Comparison of ENCODE assay signal across 24 mouse cellular contexts in the genomic region with DNA sequence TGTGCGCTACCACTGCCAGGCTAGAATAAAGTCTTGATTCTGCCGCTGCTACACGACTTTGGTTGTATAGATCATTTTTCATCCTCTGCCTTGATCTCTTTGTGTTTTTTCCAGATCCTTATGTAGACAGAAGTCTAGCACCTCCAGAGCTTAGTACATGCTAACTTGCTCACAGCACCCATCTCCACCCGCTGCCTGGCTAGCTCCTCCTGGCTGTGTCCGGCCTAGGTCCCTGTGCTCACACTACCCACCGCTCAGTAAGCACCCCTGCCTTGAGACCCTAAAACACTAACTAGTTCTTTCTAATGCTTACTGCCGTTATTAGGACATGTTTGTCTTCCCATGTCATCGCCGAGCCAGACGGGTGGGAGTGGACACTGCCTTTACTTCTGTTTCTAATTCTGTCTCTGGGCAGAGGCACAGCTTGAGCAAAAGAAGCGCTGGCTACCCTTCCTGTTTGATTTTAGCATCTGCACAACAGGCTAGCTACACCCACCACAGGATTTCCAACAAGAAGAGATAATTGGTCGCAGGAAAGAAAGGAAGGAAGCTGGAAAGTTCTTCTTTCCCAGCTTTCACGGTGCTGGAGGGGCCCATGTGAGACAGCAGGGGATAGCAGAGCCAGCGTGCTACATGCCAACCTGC. TPM values are rescaled to one million over a fixed set of nuclear protein-coding genes. Genes with fewer than 3 reads are reported as not detected.
DNase-seq lines count a peak whose midpoint lies in the region; ATAC-seq lines count a peak whose summit lies in the region.
"Had no signal": no experiment of that assay in that cellular context is flagged by ENCODE, and none has a peak within 500 bp of the region (broad histone marks: within the 10 kb centered on the region; RNA-seq: fewer than 3 reads in every experiment).

No protein-coding gene starts in this region.

- no peaks in the 10 kb centered on the region for H3K27me3 ChIP-seq in heart, embryonic 15.5 days
- H3K27me3 ChIP-seq in heart, embryonic 11.5 days (ENCODE audit: control insufficient read depth, insufficient read depth, low read length) = no peaks in the 10 kb centered on the region
- H3K27me3 ChIP-seq in forebrain, embryonic 11.5 days (ENCODE audit: control insufficient read depth, insufficient read depth, low read length) = no peaks in the 10 kb centered on the region
- H3K27me3 ChIP-seq: forebrain, embryonic 15.5 days; hindbrain, embryonic 15.5 days; neural tube, embryonic 15.5 days; stomach, embryonic 15.5 days had no signal

- H3K4me3 ChIP-seq in heart, embryonic 15.5 days = no peak overlapping the region
- no peak overlapping the region for H3K4me3 ChIP-seq in heart, embryonic 11.5 days (ENCODE audit: low read depth, low read length)
- H3K4me3 ChIP-seq in forebrain, embryonic 11.5 days (ENCODE audit: low read depth, low read length) = no peak overlapping the region
- H3K4me3 ChIP-seq: forebrain, embryonic 15.5 days; hindbrain, embryonic 15.5 days; limb, embryonic 13.5 days; liver, embryonic 12.5 days; midbrain, embryonic 10.5 days; neural tube, embryonic 15.5 days; stomach, embryonic 15.5 days had no signal

- H3K9ac ChIP-seq in heart, embryonic 15.5 days = no peak overlapping the region
- H3K9ac ChIP-seq in heart, embryonic 11.5 days (ENCODE audit: low read depth, low read length) = no peak overlapping the region
- H3K9ac ChIP-seq in forebrain, embryonic 11.5 days (ENCODE audit: low read length) = no peak overlapping the region
- H3K9ac ChIP-seq: forebrain, embryonic 15.5 days; hindbrain, embryonic 15.5 days; limb, embryonic 13.5 days; liver, embryonic 12.5 days; neural tube, embryonic 15.5 days; stomach, embryonic 15.5 days had no signal

- 50% methylated on average over 14 of the region's 14 CpGs for WGBS in heart, embryonic 15.5 days
- 58% methylated on average over 14 of the region's 14 CpGs for WGBS in heart, embryonic 11.5 days (ENCODE audit: insufficient replicate concordance)
- 76% methylated on average over 14 of the region's 14 CpGs for WGBS in forebrain, embryonic 11.5 days

- no peak overlapping the region for H3K4me2 ChIP-seq in heart, embryonic 15.5 days
- no peak overlapping the region for H3K4me2 ChIP-seq in heart, embryonic 11.5 days
- no peak overlapping the region for H3K4me2 ChIP-seq in forebrain, embryonic 11.5 days (ENCODE audit: low read depth, low read length, severe bottlenecking)
- H3K4me2 ChIP-seq: forebrain, embryonic 15.5 days; hindbrain, embryonic 15.5 days; limb, embryonic 13.5 days; liver, embryonic 12.5 days; neural tube, embryonic 15.5 days; stomach, embryonic 15.5 days had no signal

- H3K9me3 ChIP-seq in heart, embryonic 15.5 days (replicated peaks) = no peaks in the 10 kb centered on the region
- H3K9me3 ChIP-seq in heart, embryonic 11.5 days (replicated peaks; ENCODE audit: control insufficient read depth, low read length) = no peaks in the 10 kb centered on the region
- H3K9me3 ChIP-seq in forebrain, embryonic 11.5 days (ENCODE audit: control insufficient read depth, low read length) = no peaks in the 10 kb centered on the region
- H3K9me3 ChIP-seq: forebrain, embryonic 15.5 days; hindbrain, embryonic 15.5 days; limb, embryonic 13.5 days; midbrain, embryonic 10.5 days; neural tube, embryonic 15.5 days; stomach, embryonic 15.5 days had no signal

- no peak for ATAC-seq in heart, embryonic 15.5 days (replicated peaks; ENCODE audit: insufficient number of reproducible peaks, insufficient read depth, low FRiP score, low read depth)
- ATAC-seq in heart, embryonic 11.5 days (replicated peaks; ENCODE audit: insufficient number of reproducible peaks, low FRiP score, low TSS enrichment) = no peak
- ATAC-seq in forebrain, embryonic 11.5 days (replicated peaks; ENCODE audit: low FRiP score) = no peak
- ATAC-seq: forebrain, embryonic 15.5 days; liver, embryonic 12.5 days had no signal

- peaks cover 31% of the 10 kb centered on the region for H3K4me1 ChIP-seq in heart, embryonic 15.5 days (replicated peaks)
- peaks cover 15% of the 10 kb centered on the region for H3K4me1 ChIP-seq in heart, embryonic 11.5 days (ENCODE audit: control insufficient read depth, insufficient read depth, low read length)
- no peaks in the 10 kb centered on the region for H3K4me1 ChIP-seq in forebrain, embryonic 11.5 days (replicated peaks; ENCODE audit: control insufficient read depth, insufficient read depth, low read length)
- H3K4me1 ChIP-seq: forebrain, embryonic 15.5 days; hindbrain, embryonic 15.5 days; neural tube, embryonic 15.5 days had no signal

- peak; percentile 38 for DNase-seq in lung, postnatal 10 days
- DNase-seq in lung, adult 18-20 months = no peak
- peak; percentile 15 for DNase-seq in right cerebral cortex, postnatal 25 days
- no peak for DNase-seq in right cerebral cortex, postnatal 36 days (ENCODE audit: low spot score in 2 of 2)
- DNase-seq in forebrain, embryonic 11.5 days (ENCODE audit: low spot score) = no peak
- DNase-seq: adrenal gland, adult 2 months; cerebellum, adult 11-12 months; cerebellum, postnatal 10 days; kidney, adult 2 months; lung, adult 2 months; thymus, adult 18-20 months; thymus, postnatal 36 days had no signal

- H3K36me3 ChIP-seq in heart, embryonic 15.5 days = no peaks in the 10 kb centered on the region
- no peaks in the 10 kb centered on the region for H3K36me3 ChIP-seq in heart, embryonic 11.5 days (ENCODE audit: control insufficient read depth, insufficient read depth, low read length)
- H3K36me3 ChIP-seq in forebrain, embryonic 11.5 days (ENCODE audit: control insufficient read depth, insufficient read depth, low read length) = no peaks in the 10 kb centered on the region
- H3K36me3 ChIP-seq: forebrain, embryonic 15.5 days; hindbrain, embryonic 15.5 days; limb, embryonic 13.5 days; liver, embryonic 12.5 days; midbrain, embryonic 10.5 days; neural tube, embryonic 15.5 days; stomach, embryonic 15.5 days had no signal

- H3K27ac ChIP-seq in heart, embryonic 15.5 days = peak overlapping the region; percentile 7; the same call in 1 of the 2 replicates
- no peak overlapping the region for H3K27ac ChIP-seq in heart, embryonic 11.5 days (ENCODE audit: low read depth, low read length)
- no peak overlapping the region for H3K27ac ChIP-seq in forebrain, embryonic 11.5 days (ENCODE audit: low read depth, low read length)
- H3K27ac ChIP-seq: forebrain, embryonic 15.5 days; hindbrain, embryonic 15.5 days; kidney, postnatal 0 days; limb, embryonic 13.5 days; liver, embryonic 12.5 days; midbrain, embryonic 10.5 days; neural tube, embryonic 15.5 days; stomach, embryonic 15.5 days had no signal

RNA-seq across cellular contexts. Expression of gene Muc4, which starts 25.1 kb away (rescaled TPM):
- polyA plus RNA-seq in heart, embryonic 15.5 days (2015; fragmentation: Nextera tagmentation; extraction: Ambion mirVana) = not detected in 2 replicates
- 0.13 and 0.44 TPM in 2 replicates for polyA plus RNA-seq in heart, embryonic 11.5 days (2014; fragmentation: Nextera tagmentation; extraction: Ambion mirVana)
- 0.12 TPM in 1 of 2 replicates, not detected in the other for polyA plus RNA-seq in forebrain, embryonic 11.5 days (2014; fragmentation: Nextera tagmentation; extraction: Ambion mirVana)
- polyA plus RNA-seq: adrenal gland, adult 2 months; embryonic facial prominence, embryonic 11.5 days; forebrain, embryonic 15.5 days; heart, embryonic 14.5 days; hindbrain, embryonic 15.5 days; limb, embryonic 13.5 days had no signal

Comparison
In these comparisons a context has a peak if more than half of its experiments do, and no peak if none do; other contexts are left out.
1. DNase-seq: peak in lung, postnatal 10 days (single experiment) and right cerebral cortex, postnatal 25 days (single experiment); none in lung, adult 18-20 months (0 of 2), right cerebral cortex, postnatal 36 days (0 of 2) and forebrain, embryonic 11.5 days (single experiment).